Mouse (Mus musculus) erythroblast, embryonic 14.5 days (primary cell): Measurements from ENCODE around the gene Akr1b8.

ENCODE experiments used
- GATA1 ChIP-seq: IDR thresholded peaks from 2 replicates; pipeline ENCODE4 v1.6.1; 2012; ENCODE audit warnings: low read length, inconsistent platforms, mixed read lengths
- TAL1 ChIP-seq: IDR thresholded peaks from 3 replicates; pipeline ENCODE4 v1.6.1; 2012; ENCODE audit warnings: low read length, inconsistent platforms, mixed read lengths

GRCm38 (mm10) chr6:34353658-34354353 lies at the start of gene Akr1b8:
- TF ChIP-seq GATA1 (no peak), TAL1 (no peak)
